Mouse (Mus musculus) bone marrow macrophage, adult 2 months (primary cell): ENCODE measurements around the gene Syt16.

ENCODE experiments used
- CTCF ChIP-seq: IDR thresholded peaks from 2 replicates; pipeline ENCODE4 v1.5.1; 2012; ENCODE audit warnings: low read depth, mild to moderate bottlenecking, low read length, moderate library complexity
- POLR2A ChIP-seq: IDR thresholded peaks from 2 replicates; pipeline ENCODE4 v1.6.1; 2012; ENCODE audit warnings: mild to moderate bottlenecking, low read depth, low read length, borderline replicate concordance

DNA sequence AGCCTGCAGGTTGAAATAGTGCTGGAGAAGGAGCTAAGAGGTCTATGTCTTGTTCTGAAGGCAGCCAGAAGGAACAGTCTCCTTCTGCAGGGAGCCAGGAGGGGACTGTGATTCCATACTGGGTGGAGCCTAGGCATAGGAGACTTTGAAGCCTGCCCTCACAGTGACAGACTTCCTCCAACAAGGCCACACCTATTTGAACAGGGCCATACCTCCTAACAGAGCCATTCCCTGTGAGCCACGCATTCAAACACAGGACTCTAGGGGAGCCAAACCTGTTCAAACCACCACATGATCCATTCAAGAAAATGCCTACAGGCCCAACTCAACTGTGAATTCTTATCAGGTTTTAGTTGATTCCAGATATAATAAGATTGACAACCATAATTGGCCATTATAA is 130.8 kb downstream of the Syt16 start:
- TF ChIP-seq CTCF: no peak
- TF ChIP-seq POLR2A: no peak
